Mouse (Mus musculus) small intestine, adult 2 months (tissue): Measurements from ENCODE around the gene Tube1. TPM values are rescaled to one million over a fixed set of nuclear protein-coding genes. Genes with fewer than 3 reads are reported as not detected.
A peak's percentile ranks its signal among the peaks of the same experiment; 100 is the strongest.

Source experiments
- H3K27ac ChIP-seq: fragments of 200-500 bp; 2 replicates; pipeline ENCODE4 v1.5.1; 2012; ENCODE audit warnings: low read depth, low read length, control low read depth, inconsistent platforms; ENCODE audit not compliant: insufficient read depth
- H3K27me3 ChIP-seq: fragments of 200-500 bp; 2 replicates; pipeline ENCODE4 v1.6.1; 2012; ENCODE audit warnings: mild to moderate bottlenecking, moderate library complexity, low read length, inconsistent platforms; ENCODE audit not compliant: control insufficient read depth, insufficient read depth
- H3K36me3 ChIP-seq: fragments of 200-500 bp; 2 replicates; pipeline ENCODE4 v1.6.1; 2012; ENCODE audit warnings: mild to moderate bottlenecking, low read length, control low read depth, inconsistent platforms; ENCODE audit not compliant: control insufficient read depth, insufficient read depth
- H3K4me1 ChIP-seq: fragments of 200-500 bp; 2 replicates; pipeline ENCODE4 v1.6.1; 2012; ENCODE audit warnings: low read length, inconsistent platforms, mixed read lengths; ENCODE audit not compliant: control insufficient read depth, insufficient read depth, insufficient read length
- H3K4me3 ChIP-seq: fragments of 200-500 bp; 2 replicates; pipeline ENCODE4 v1.5.1; 2012; ENCODE audit warnings: low read depth, mild to moderate bottlenecking, control low read depth, inconsistent platforms, low read length, moderate library complexity
- CTCF ChIP-seq: fragments of 200-500 bp; IDR thresholded peaks from 2 replicates; pipeline ENCODE4 v1.5.1; 2012; ENCODE audit warnings: low read depth, mild to moderate bottlenecking, control low read depth, inconsistent platforms, low read length, moderate library complexity, mixed read lengths; ENCODE audit not compliant: insufficient replicate concordance, insufficient read length; ENCODE audit errors: extremely low read depth
- POLR2A ChIP-seq: fragments of 200-500 bp; IDR thresholded peaks from 2 replicates; pipeline ENCODE4 v1.6.1; 2012; ENCODE audit warnings: low read depth, mild to moderate bottlenecking, control low read depth, inconsistent platforms, low read length, moderate library complexity
- WGBS: fragments of 180-500 bp; shearing (Covaris S2); methylation state at CpG from one replicate; pipeline ENCODE4 v1.1.7; 2018; 5-methylcytosine and 5-hydroxymethylcytosine counted together
- polyA plus RNA-seq: library from polyadenylated mRNA; depleted of rRNA; stranded (reverse); fragments of >200 nt; gene quantifications from 2 replicates; pipeline ENCODE4 v1.2.3, GENCODE M21; 2012; rRNA removed

The Tube1 gene
- polyA plus RNA-seq = 0.80 and 1.6 TPM in 2 replicates

GRCm38 (mm10) chr10:39133462-39134310 lies at the start of gene Tube1, which contains the start of gene Fam229b:
Tube1 (plus strand) TSS chr10:39133976.
Fam229b (minus strand) TSS chr10:39133914.
- no peak within 1 kb of the TSS for H3K27ac ChIP-seq
- no peak for TF ChIP-seq CTCF
- TF ChIP-seq POLR2A = 0 out of 2 replicates have a peak, but pooled peaks have one; percentile 22

GRCm38 (mm10) chr10:39096981-39097380 lies 36.8 kb upstream of the Tube1 start:
- Histone ChIP-seq H3K4me1 (no peaks in the 10 kb centered on the region), H3K36me3 (no peaks in the 10 kb centered on the region; the same call in 1 of the 2 replicates), H3K4me3 (no peak overlapping the region), H3K27ac (no peak overlapping the region), H3K27me3 (no peaks in the 10 kb centered on the region)
- WGBS = 69% methylated on average over 9 of the region's 9 CpGs
- peak; percentile 27; the same call in 1 of the 2 replicates for TF ChIP-seq CTCF
- TF ChIP-seq POLR2A = no peak

More at GRCm38 (mm10) chr10:39133462-39134310, at the start of gene Tube1, which contains the start of gene Fam229b:
- H3K4me3 ChIP-seq = peak within 1 kb of the TSS; percentile 77
- H3K4me1 ChIP-seq = peaks cover 2% of the 10 kb centered on the region; the same call in 1 of the 2 replicates
- 3% methylated on average over 47 of the region's 47 CpGs for WGBS
- H3K27me3 ChIP-seq = no peaks in the 10 kb centered on the region
- H3K36me3 ChIP-seq = no peaks in the 10 kb centered on the region

GRCm38 (mm10) chr10:39098746-39099145 lies 35.0 kb upstream of the Tube1 start:
- 94% methylated on average over 10 of the region's 10 CpGs for WGBS
- Histone ChIP-seq H3K27me3 (no peaks in the 10 kb centered on the region), H3K4me1 (no peaks in the 10 kb centered on the region), H3K4me3 (no peak overlapping the region), H3K27ac (no peak overlapping the region), H3K36me3 (no peaks in the 10 kb centered on the region; the same call in 1 of the 2 replicates)
- TF ChIP-seq POLR2A = no peak
- no peak for TF ChIP-seq CTCF

- H3K4me3 ChIP-seq = no peak overlapping the region
- H3K27ac ChIP-seq = no peak overlapping the region
- 82% methylated on average over 8 of the region's 8 CpGs for WGBS
- no peaks in the 10 kb centered on the region; the same call in 1 of the 2 replicates for H3K36me3 ChIP-seq
- TF ChIP-seq POLR2A (no peak), CTCF (no peak)
- no peaks in the 10 kb centered on the region for H3K27me3 ChIP-seq
- H3K4me1 ChIP-seq = no peaks in the 10 kb centered on the region
Measured at GRCm38 (mm10) chr10:39104803-39105449, 28.9 kb upstream of the Tube1 start.

GRCm38 (mm10) chr10:39106413-39106812 lies 27.4 kb upstream of the Tube1 start:
- Histone ChIP-seq H3K27me3 (no peaks in the 10 kb centered on the region), H3K4me3 (no peak overlapping the region), H3K36me3 (no peaks in the 10 kb centered on the region; the same call in 1 of the 2 replicates), H3K27ac (no peak overlapping the region), H3K4me1 (no peaks in the 10 kb centered on the region)
- 77% methylated on average over 3 of the region's 3 CpGs for WGBS
- TF ChIP-seq POLR2A = no peak
- TF ChIP-seq CTCF = no peak

- H3K4me1 ChIP-seq = no peaks in the 10 kb centered on the region
- H3K36me3 ChIP-seq = no peaks in the 10 kb centered on the region; the same call in 1 of the 2 replicates
- H3K27me3 ChIP-seq = no peaks in the 10 kb centered on the region
- WGBS = 54% methylated on average over 4 of the region's 4 CpGs
- TF ChIP-seq POLR2A (no peak), CTCF (no peak)
- no peak overlapping the region for H3K4me3 ChIP-seq
- H3K27ac ChIP-seq = no peak overlapping the region
Measured at GRCm38 (mm10) chr10:39106935-39107334, 26.8 kb upstream of the Tube1 start.

- WGBS = 58% methylated on average over 10 of the region's 10 CpGs
- Histone ChIP-seq H3K27ac (no peak overlapping the region), H3K27me3 (no peaks in the 10 kb centered on the region), H3K4me3 (no peak overlapping the region), H3K36me3 (no peaks in the 10 kb centered on the region; the same call in 1 of the 2 replicates), H3K4me1 (no peaks in the 10 kb centered on the region)
- TF ChIP-seq CTCF = no peak
- TF ChIP-seq POLR2A = no peak
Measured at GRCm38 (mm10) chr10:39108837-39109488, 24.8 kb upstream of the Tube1 start.
